Mouse (Mus musculus) kidney, adult 8-10 months (tissue): ENCODE measurements at regions not wholly inside any gene's neighbourhood (a gene's known extent, or its start where the extent isn't known, plus 50 kb on each side); places are given as distances from the start of the nearest gene placed in this dataset.

ENCODE experiments used
- DNase-seq, 2 experiments: peaks; one replicate each; pipeline ENCODE4 v3.0.0; 2022

DNA sequence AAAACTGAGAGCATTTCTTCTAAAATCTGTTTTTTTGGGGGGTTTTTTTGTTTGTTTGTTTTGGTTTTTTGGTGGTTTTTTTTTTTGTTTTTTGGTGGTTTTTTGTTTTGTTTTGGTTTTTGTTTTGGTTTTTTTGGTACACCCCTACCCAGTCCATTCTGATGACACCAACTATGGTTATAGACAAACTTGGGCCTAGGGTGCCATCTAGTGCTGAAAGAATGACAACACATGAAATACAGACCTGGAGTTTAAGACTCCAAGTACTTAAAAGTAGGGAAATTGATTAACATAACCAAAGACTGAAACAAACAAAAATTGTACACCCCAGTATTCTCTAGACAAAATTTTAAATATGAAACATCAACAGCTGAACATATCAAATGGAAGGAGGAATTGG is 76.0 kb upstream of the Ano5 start:
- DNase-seq: peak in 1 of 2 experiments; percentile 4

DNA sequence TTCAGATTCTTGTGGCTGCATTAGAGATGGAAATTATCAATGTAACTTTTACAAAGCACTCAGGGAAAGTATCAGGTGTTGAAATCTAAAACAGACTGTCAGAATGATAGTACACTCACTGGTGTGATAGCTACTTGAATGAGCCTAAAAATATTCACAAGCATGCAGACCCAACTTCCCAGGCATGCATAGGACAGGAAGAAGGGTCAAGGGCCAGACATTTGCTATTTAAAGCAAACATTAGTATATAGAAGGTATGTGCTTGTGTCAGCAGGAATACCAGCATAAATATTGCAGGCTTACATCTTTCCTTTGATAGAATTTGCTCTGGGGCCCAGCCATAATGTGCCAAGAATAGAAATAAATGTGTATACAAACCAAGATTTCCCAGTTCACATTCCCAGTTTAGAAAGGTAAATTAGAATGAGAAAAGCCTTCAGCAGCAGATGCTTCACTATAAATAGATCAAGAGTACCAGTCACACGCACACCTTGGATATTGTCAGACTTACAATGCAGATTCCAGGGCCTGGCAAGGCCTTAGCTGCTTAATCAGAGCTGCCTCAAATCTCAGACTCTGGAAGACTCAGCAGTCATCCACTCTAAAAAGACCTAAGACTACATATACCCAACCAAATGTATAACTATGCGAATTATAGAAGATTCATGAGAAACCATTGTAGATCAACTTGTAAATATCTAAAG is 55.7 kb upstream of the Ano5 start:
- DNase-seq: no peak

DNA sequence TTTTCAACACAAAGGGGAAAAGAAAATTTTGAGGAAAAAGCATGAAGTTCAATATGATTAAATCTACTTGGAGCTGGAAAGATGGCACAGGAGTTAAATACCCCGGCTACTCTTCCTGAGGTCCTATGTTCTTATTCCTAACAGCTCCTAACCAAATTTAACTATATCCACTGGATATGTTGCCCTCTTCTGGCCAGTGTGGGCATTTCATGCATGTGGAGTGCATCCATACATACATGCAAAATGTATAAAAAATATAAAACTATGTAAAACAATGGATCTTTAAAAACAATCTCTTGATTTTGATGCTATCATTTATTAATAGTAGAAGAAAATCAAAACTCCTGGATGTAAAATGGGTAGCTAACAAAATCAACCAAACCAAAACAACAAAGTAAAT is 52.1 kb upstream of the Ano5 start:
- DNase-seq: no peak
